Mouse (Mus musculus): ENCODE data around the gene Fam178b. TPM values are rescaled to one million over a fixed set of nuclear protein-coding genes. Genes with fewer than 3 reads are reported as not detected.
"Not testable (repeated sequence)": the region's sequence is repeated elsewhere in the genome, so short reads cannot be mapped to it uniquely, and the experiment has no call there.

The Fam178b gene
- total and polyA plus RNA-seq, 2 experiments from 2014 or later: not detected

GRCm38 (mm10) chr1:36672648-36673350, 10.2 kb downstream of the Fam178b start:
- ATAC-seq: no peak
- H3K4me2 ChIP-seq (ENCODE audit: low read depth): no peak overlapping the region
- WGBS: 50% methylated on average over 16 of the region's 16 CpGs
- no peak for TF ChIP-seq CTCF (IDR thresholded peaks at IDR 0.05; ENCODE audit: low read depth)
- no peaks in the 10 kb centered on the region for H3K27me3 ChIP-seq (ENCODE audit: insufficient read depth, low read length)
- H3K9ac ChIP-seq: no peak overlapping the region
- no peaks in the 10 kb centered on the region for H3K4me1 ChIP-seq (ENCODE audit: insufficient read depth)
- H3K9me3 ChIP-seq (ENCODE audit: low read length): no peaks in the 10 kb centered on the region
- H3K36me3 ChIP-seq (ENCODE audit: insufficient read depth): no peaks in the 10 kb centered on the region
- H3K27ac ChIP-seq (ENCODE audit: low read depth, low read length): no peak overlapping the region
- no peak for DNase-seq
- no peak overlapping the region for H3K4me3 ChIP-seq (ENCODE audit: low read depth, low read length)

DNA sequence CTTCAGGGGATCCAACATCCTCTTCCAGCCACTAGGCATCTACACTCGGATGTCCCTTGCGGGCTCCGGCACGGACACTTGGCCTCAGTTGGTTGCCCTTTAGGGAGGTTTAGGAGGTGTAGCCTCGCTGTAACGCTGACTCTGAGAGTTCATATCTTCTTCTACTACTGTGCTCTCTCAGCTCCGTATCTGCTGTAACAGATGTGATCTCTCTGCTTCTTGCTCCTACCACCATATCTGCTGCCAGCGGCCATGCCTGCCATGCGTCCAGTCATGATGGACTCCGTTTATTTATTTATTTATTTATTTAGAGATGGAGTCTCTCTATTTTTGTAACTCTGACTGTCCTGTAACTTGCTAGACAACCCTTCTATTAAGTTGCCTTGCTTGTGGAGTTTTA, 11.7 kb downstream of the Fam178b start:
- ATAC-seq (no peak), DNase-seq (no peak)
- no peaks in the 10 kb centered on the region for H3K36me3 ChIP-seq (ENCODE audit: insufficient read depth)
- no peak for TF ChIP-seq CTCF (IDR thresholded peaks at IDR 0.05; ENCODE audit: low read depth)
- no peaks in the 10 kb centered on the region for H3K9me3 ChIP-seq (ENCODE audit: low read length)
- H3K4me1 ChIP-seq (ENCODE audit: insufficient read depth): no peaks in the 10 kb centered on the region
- no peak overlapping the region for H3K9ac ChIP-seq
- no peak overlapping the region for H3K4me2 ChIP-seq (ENCODE audit: low read depth)
- H3K4me3 ChIP-seq (ENCODE audit: low read depth, low read length): no peak overlapping the region
- 95% methylated on average over 10 of the region's 10 CpGs for WGBS
- H3K27ac ChIP-seq (ENCODE audit: low read depth, low read length): no peak overlapping the region
- no peaks in the 10 kb centered on the region for H3K27me3 ChIP-seq (ENCODE audit: insufficient read depth, low read length)

GRCm38 (mm10) chr1:36670256-36670655, 12.7 kb downstream of the Fam178b start:
- Histone ChIP-seq H3K36me3 (ENCODE audit: insufficient read depth) (no peaks in the 10 kb centered on the region), H3K4me1 (ENCODE audit: insufficient read depth) (no peaks in the 10 kb centered on the region), H3K27me3 (ENCODE audit: insufficient read depth, low read length) (no peaks in the 10 kb centered on the region), H3K9ac (no peak overlapping the region), H3K27ac (ENCODE audit: low read depth, low read length) (no peak overlapping the region), H3K4me2 (ENCODE audit: low read depth) (no peak overlapping the region), H3K4me3 (ENCODE audit: low read depth, low read length) (no peak overlapping the region), H3K9me3 (ENCODE audit: low read length) (no peaks in the 10 kb centered on the region)
- no peak for DNase-seq
- no peak for ATAC-seq
- TF ChIP-seq CTCF (IDR thresholded peaks at IDR 0.05; ENCODE audit: low read depth): no peak
- WGBS: 72% methylated on average over 4 of the region's 4 CpGs

DNA sequence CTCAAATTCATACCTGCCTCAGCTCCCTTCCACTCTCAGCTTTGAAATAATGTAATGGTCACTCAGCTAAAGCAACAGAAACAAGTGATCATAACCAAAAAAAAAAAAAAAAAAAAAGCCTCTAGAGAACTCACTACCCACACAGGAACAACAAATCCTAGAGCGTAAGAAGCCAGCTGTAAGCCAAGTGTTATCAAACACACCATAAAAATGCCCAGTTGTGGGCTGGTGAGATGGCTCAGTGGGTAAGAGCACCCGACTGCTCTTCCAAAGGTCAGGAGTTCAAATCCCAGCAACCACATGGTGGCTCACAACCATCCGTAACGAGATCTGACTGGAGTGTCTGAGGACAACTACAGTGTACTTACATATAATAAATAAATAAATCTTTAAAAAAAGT, 15.0 kb downstream of the Fam178b start:
- not testable (repeated sequence) for H3K9ac ChIP-seq; H3K4me1 ChIP-seq (ENCODE audit: insufficient read depth); H3K9me3 ChIP-seq (ENCODE audit: low read length); H3K36me3 ChIP-seq (ENCODE audit: insufficient read depth); H3K27ac ChIP-seq (ENCODE audit: low read depth, low read length); H3K27me3 ChIP-seq (ENCODE audit: insufficient read depth, low read length); DNase-seq; ATAC-seq; H3K4me2 ChIP-seq (ENCODE audit: low read depth); H3K4me3 ChIP-seq (ENCODE audit: low read depth, low read length)
- WGBS: 65% methylated on average over 3 of the region's 4 CpGs

DNA sequence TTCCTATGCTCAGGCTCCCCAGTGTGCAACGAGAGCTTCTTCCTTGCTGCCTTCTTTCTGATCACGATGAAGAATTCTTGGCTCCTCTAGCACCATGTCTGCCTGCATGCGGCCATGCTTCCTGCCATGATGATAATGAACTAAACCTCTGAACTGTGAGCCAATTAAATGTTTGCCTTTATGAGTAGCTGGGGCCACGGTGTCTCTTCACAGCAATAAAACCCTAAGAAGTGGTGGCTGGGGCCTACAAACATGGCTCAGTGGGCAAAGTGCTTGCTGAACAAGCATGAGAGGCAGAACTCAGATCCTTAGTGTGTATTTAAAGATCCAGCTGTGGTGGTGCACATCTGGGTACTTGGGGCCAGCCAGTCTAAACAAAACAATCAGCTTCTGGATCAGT, 17.0 kb downstream of the Fam178b start:
- whole genome bisulfite sequencing: 65% methylated on average over 4 of the region's 4 CpGs
- no peak for TF ChIP-seq CTCF (IDR thresholded peaks at IDR 0.05; ENCODE audit: low read depth)

DNA sequence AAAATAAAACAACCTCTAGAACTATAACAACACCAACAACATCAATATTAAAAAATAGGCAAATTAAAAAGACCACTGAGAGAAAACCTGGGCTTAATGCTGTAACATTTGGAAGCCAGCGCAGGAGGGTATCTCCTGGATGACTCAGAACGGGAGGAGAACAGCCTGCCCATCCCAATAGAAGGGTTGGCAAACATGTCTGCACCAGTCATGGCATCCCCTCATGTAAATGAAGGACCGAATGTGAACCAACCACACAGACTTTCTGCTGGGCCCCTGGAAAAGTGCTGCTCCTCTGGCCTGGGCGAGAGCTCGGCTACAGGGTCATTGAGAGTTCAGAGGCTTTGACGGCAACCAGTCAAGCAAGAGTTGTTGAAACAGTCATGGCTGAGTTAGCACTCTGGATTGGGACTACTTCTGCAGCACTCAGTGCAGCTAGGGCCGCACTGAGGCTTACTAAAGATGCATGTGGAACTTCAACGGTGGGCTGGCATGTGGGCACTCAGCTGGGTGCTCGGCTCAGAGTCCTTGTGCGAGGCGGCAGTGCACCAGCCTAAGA, 17.7 kb downstream of the Fam178b start:
- no peaks in the 10 kb centered on the region for H3K27me3 ChIP-seq (ENCODE audit: insufficient read depth, low read length)
- 80% methylated on average over 11 of the region's 11 CpGs for WGBS
- no peak overlapping the region for H3K27ac ChIP-seq (ENCODE audit: low read depth, low read length)
- H3K36me3 ChIP-seq (ENCODE audit: insufficient read depth): no peaks in the 10 kb centered on the region
- ATAC-seq (no peak), DNase-seq (no peak)
- no peaks in the 10 kb centered on the region for H3K9me3 ChIP-seq (ENCODE audit: low read length)
- no peaks in the 10 kb centered on the region for H3K4me1 ChIP-seq (ENCODE audit: insufficient read depth)
- no peak overlapping the region for H3K9ac ChIP-seq
- no peak for TF ChIP-seq CTCF (IDR thresholded peaks at IDR 0.05; ENCODE audit: low read depth)
- H3K4me3 ChIP-seq (ENCODE audit: low read depth, low read length): no peak overlapping the region
- H3K4me2 ChIP-seq (ENCODE audit: low read depth): no peak overlapping the region

More for the DNA sequence above, 17.0 kb downstream of the Fam178b start:
- ATAC-seq: no peak
- H3K4me3 ChIP-seq (ENCODE audit: low read depth, low read length): no peak overlapping the region
- H3K27me3 ChIP-seq (ENCODE audit: insufficient read depth, low read length): no peaks in the 10 kb centered on the region
- H3K36me3 ChIP-seq (ENCODE audit: insufficient read depth): no peaks in the 10 kb centered on the region
- H3K9ac ChIP-seq: no peak overlapping the region
- no peak overlapping the region for H3K4me2 ChIP-seq (ENCODE audit: low read depth)
- no peaks in the 10 kb centered on the region for H3K9me3 ChIP-seq (ENCODE audit: low read length)
- H3K27ac ChIP-seq (ENCODE audit: low read depth, low read length): no peak overlapping the region
- DNase-seq: no peak
- no peaks in the 10 kb centered on the region for H3K4me1 ChIP-seq (ENCODE audit: insufficient read depth)

GRCm38 (mm10) chr1:36664457-36664856, 18.5 kb downstream of the Fam178b start:
- 75% methylated on average over 4 of the region's 4 CpGs for WGBS
- Histone ChIP-seq H3K4me1 (ENCODE audit: insufficient read depth) (no peaks in the 10 kb centered on the region), H3K4me2 (ENCODE audit: low read depth) (no peak overlapping the region), H3K9me3 (ENCODE audit: low read length) (no peaks in the 10 kb centered on the region), H3K9ac (no peak overlapping the region), H3K36me3 (ENCODE audit: insufficient read depth) (no peaks in the 10 kb centered on the region), H3K27me3 (ENCODE audit: insufficient read depth, low read length) (no peaks in the 10 kb centered on the region), H3K27ac (ENCODE audit: low read depth, low read length) (no peak overlapping the region), H3K4me3 (ENCODE audit: low read depth, low read length) (no peak overlapping the region)
- peak; percentile 45 for ATAC-seq
- TF ChIP-seq CTCF (IDR thresholded peaks at IDR 0.05; ENCODE audit: low read depth): peak; percentile 52
- DNase-seq: peak; percentile 42

Measured in forebrain, postnatal 0 days (tissue).